ENCODE assay signal across 8 mouse cellular contexts in the genomic region with DNA sequence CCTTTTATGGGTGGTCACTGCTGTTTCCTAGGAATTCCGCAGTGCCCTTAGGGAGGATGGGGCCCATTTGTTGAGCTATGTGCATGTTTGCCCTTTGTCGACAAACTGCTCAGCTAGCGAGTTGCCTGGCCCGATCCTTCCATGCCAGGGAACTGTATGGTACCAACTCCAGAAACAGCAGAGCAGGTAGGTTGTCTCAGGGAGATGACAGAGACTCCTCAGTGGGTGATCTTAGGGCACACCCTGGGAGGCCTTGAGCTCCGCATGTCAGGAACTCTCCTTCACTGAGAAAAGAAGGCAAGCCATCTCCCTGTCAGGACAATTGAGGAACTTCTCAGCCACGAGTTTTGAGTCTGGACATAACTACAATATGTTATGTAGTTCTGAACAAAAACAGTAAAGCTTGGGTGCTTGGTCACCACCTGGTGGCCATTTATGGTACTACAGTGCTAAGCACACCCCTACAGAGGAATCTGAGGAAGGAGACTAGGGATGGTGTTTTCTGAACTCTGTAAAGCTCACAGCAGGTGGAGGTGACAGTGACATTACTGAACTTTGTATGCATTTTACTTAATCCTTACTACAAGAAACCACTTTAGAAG. TPM values are rescaled to one million over a fixed set of nuclear protein-coding genes. Genes with fewer than 3 reads are reported as not detected.
A peak's percentile ranks its signal among the peaks of the same experiment; 100 is the strongest.
DNase-seq lines count a peak whose midpoint lies in the region; ATAC-seq and TF ChIP-seq lines count a peak whose summit lies in the region.

No protein-coding gene starts in this region.

- no peak for TF ChIP-seq POLR2A in thymus, adult 2 months (IDR thresholded peaks at IDR 0.05; ENCODE audit: control insufficient read depth, extremely low read depth, insufficient read depth, low read length, poor library complexity)

- peak; percentile 97 for TF ChIP-seq CTCF in lung, embryonic 14.5 days (IDR thresholded peaks at IDR 0.05; ENCODE audit: low read depth)
- TF ChIP-seq CTCF in thymus, adult 2 months (IDR thresholded peaks at IDR 0.05; ENCODE audit: borderline replicate concordance, control insufficient read depth, extremely low read depth, insufficient read depth, low read length, poor library complexity), result no peak

- 0 out of 2 replicates have a peak, but pooled peaks cover 3% of the 10 kb centered on the region for H3K4me1 ChIP-seq in embryonic facial prominence, embryonic 15.5 days
- H3K4me1 ChIP-seq in lung, embryonic 14.5 days (ENCODE audit: insufficient read depth), result no peaks in the 10 kb centered on the region
- H3K4me1 ChIP-seq in thymus, adult 2 months (replicated peaks; ENCODE audit: control insufficient read depth, insufficient read depth, low read length), result peaks cover 2% of the 10 kb centered on the region; the same call in 1 of the 2 replicates

- peak; percentile 74 for DNase-seq in ES-CJ7 (ENCODE audit: low read depth, low spot score)
- DNase-seq in brain, adult 2 months (ENCODE audit: low read depth, low spot score), result peak; percentile 87
- peak; percentile 51 to 84 for DNase-seq in layer of hippocampus, adult 8-10 months (ENCODE audit: low spot score in 2 of 2)
- DNase-seq in lung, embryonic 14.5 days, result peak; percentile 94
- peak; percentile 42 for DNase-seq in ovary, adult 18-20 months (ENCODE audit: low spot score)
- peak; percentile 73 for DNase-seq in thymus, adult 2 months

- H3K9me3 ChIP-seq in embryonic facial prominence, embryonic 15.5 days (replicated peaks), result no peaks in the 10 kb centered on the region
- H3K9me3 ChIP-seq in lung, embryonic 14.5 days (ENCODE audit: low read depth, low read length), result no peaks in the 10 kb centered on the region

- H3K4me2 ChIP-seq in embryonic facial prominence, embryonic 15.5 days (replicated peaks), result no peak overlapping the region
- no peak overlapping the region for H3K4me2 ChIP-seq in lung, embryonic 14.5 days

- H3K4me3 ChIP-seq in embryonic facial prominence, embryonic 15.5 days (replicated peaks), result no peak overlapping the region
- H3K4me3 ChIP-seq in lung, embryonic 14.5 days (ENCODE audit: low read depth, low read length), result no peak overlapping the region
- no peak overlapping the region for H3K4me3 ChIP-seq in thymus, adult 2 months (ENCODE audit: control insufficient read depth, insufficient read depth, low read length)

- no peaks in the 10 kb centered on the region for H3K27me3 ChIP-seq in embryonic facial prominence, embryonic 15.5 days
- no peaks in the 10 kb centered on the region for H3K27me3 ChIP-seq in lung, embryonic 14.5 days (ENCODE audit: insufficient read depth, low read length)
- no peaks in the 10 kb centered on the region for H3K27me3 ChIP-seq in thymus, adult 2 months (ENCODE audit: control insufficient read depth, insufficient read depth, low read length)

- ATAC-seq in embryonic facial prominence, embryonic 15.5 days (ENCODE audit: insufficient number of reproducible peaks, low FRiP score, low TSS enrichment, low read depth), result 0 out of 2 replicates have a peak, but pooled peaks have one; percentile 7
- peak; percentile 67 to 70 for ATAC-seq in hematopoietic stem cell, adult 5-6 weeks (replicated peaks in 1 of 2; ENCODE audit: insufficient read depth in 1 of 2, low FRiP score in 2 of 2, low TSS enrichment in 1 of 2, low read depth in 1 of 2, poor library complexity in 2 of 2, severe bottlenecking in 2 of 2)
- peak; percentile 35; the same call in 1 of the 2 replicates for ATAC-seq in lung, embryonic 14.5 days (ENCODE audit: insufficient read depth)

- H3K36me3 ChIP-seq in embryonic facial prominence, embryonic 15.5 days, result peaks cover 58% of the 10 kb centered on the region
- H3K36me3 ChIP-seq in lung, embryonic 14.5 days (ENCODE audit: insufficient read depth), result peaks cover 67% of the 10 kb centered on the region
- H3K36me3 ChIP-seq in thymus, adult 2 months (ENCODE audit: control insufficient read depth, insufficient read depth, low read length), result peaks cover 37% of the 10 kb centered on the region

- 64% methylated on average over 6 of the region's 6 CpGs for WGBS in embryonic facial prominence, embryonic 15.5 days
- 63% methylated on average over 6 of the region's 6 CpGs for WGBS in lung, embryonic 14.5 days
- WGBS in thymus, adult 2 months, result 74% methylated on average over 6 of the region's 6 CpGs

- no peak overlapping the region for H3K27ac ChIP-seq in embryonic facial prominence, embryonic 15.5 days (replicated peaks)
- H3K27ac ChIP-seq in lung, embryonic 14.5 days (ENCODE audit: low read depth), result no peak overlapping the region
- H3K27ac ChIP-seq in thymus, adult 2 months (ENCODE audit: control insufficient read depth, insufficient read depth, low read length), result no peak overlapping the region

- no peak overlapping the region for H3K9ac ChIP-seq in embryonic facial prominence, embryonic 15.5 days
- no peak overlapping the region for H3K9ac ChIP-seq in lung, embryonic 14.5 days

RNA-seq across cellular contexts. Expression of a gene that starts 25.9 kb away (rescaled TPM):
- polyA plus RNA-seq in embryonic facial prominence, embryonic 15.5 days (2015; fragmentation: Nextera tagmentation; extraction: Ambion mirVana), result 197 and 204 TPM in 2 replicates
- 412 and 462 TPM in 2 replicates for total RNA-seq in hematopoietic stem cell, adult 5-6 weeks (2017)
- total RNA-seq in layer of hippocampus, adult 8-10 months (2022), result 100 to 1,000 TPM; 171 to 205 (median 194) TPM
- polyA plus RNA-seq in lung, embryonic 14.5 days (2014; fragmentation: Nextera tagmentation; extraction: Ambion mirVana), result 145 and 152 TPM in 2 replicates
- 269 and 361 TPM in 2 replicates for polyA plus RNA-seq in thymus, adult 2 months (2012; rRNA removed)

RNA-seq across cellular contexts. Expression of a gene that starts 51.9 kb away (rescaled TPM):
- 56.1 and 63.5 TPM in 2 replicates for polyA plus RNA-seq in embryonic facial prominence, embryonic 15.5 days (2015; fragmentation: Nextera tagmentation; extraction: Ambion mirVana)
- 98.0 and 125 TPM in 2 replicates for total RNA-seq in hematopoietic stem cell, adult 5-6 weeks (2017)
- total RNA-seq in layer of hippocampus, adult 8-10 months (2022), result 10 to 100 TPM; 31.3 to 44.6 (median 34.3) TPM
- 48.9 and 54.0 TPM in 2 replicates for polyA plus RNA-seq in lung, embryonic 14.5 days (2014; fragmentation: Nextera tagmentation; extraction: Ambion mirVana)
- polyA plus RNA-seq in thymus, adult 2 months (2012; rRNA removed), result 201 and 214 TPM in 2 replicates

Comparison
In these comparisons a context has a peak if more than half of its experiments do, and no peak if none do; other contexts are left out.
1. DNase-seq: peak in every context shown above with its lines; median percentile 94 in lung, embryonic 14.5 days; 87 in brain, adult 2 months; 74 in ES-CJ7; 73 in thymus, adult 2 months; 68 in layer of hippocampus, adult 8-10 months; 42 in ovary, adult 18-20 months.
2. ATAC-seq: peak in every context shown above with its lines; median percentile 68 in hematopoietic stem cell, adult 5-6 weeks; 35 in lung, embryonic 14.5 days; 7 in embryonic facial prominence, embryonic 15.5 days.